Mouse (Mus musculus): ENCODE measurements at regions not wholly inside any gene's neighbourhood (a gene's known extent, or its start where the extent isn't known, plus 50 kb on each side); places are given as distances from the start of the nearest gene placed in this dataset.
A peak's percentile ranks its signal among the peaks of the same experiment; 100 is the strongest.

- no peak for DNase-seq
Observed at GRCm38 (mm10) chr17:79414006-79414405, 59.1 kb upstream of the Cdc42ep3 start.

- DNase-seq: no peak
Observed at GRCm38 (mm10) chr17:79417953-79418352, 63.1 kb upstream of the Cdc42ep3 start.

GRCm38 (mm10) chr17:79421618-79422017 lies 66.7 kb upstream of the Cdc42ep3 start:
- DNase-seq: no peak

- no peak for DNase-seq
Observed at GRCm38 (mm10) chr17:79439182-79439581, 84.3 kb upstream of the Cdc42ep3 start.

GRCm38 (mm10) chr17:79442507-79443115 lies 87.7 kb upstream of the Cdc42ep3 start:
- peak in 1 of 2 experiments; percentile 30 for DNase-seq

- DNase-seq: no peak
Observed at GRCm38 (mm10) chr17:79447170-79447569, 92.3 kb upstream of the Cdc42ep3 start.

GRCm38 (mm10) chr17:79451141-79451860 lies 96.4 kb upstream of the Cdc42ep3 start:
- DNase-seq: peak; percentile 29 to 81

- no peak for DNase-seq
Observed at GRCm38 (mm10) chr17:79453825-79454224, 98.9 kb upstream of the Cdc42ep3 start.

GRCm38 (mm10) chr17:79454526-79454925 lies 99.6 kb upstream of the Cdc42ep3 start:
- no peak for DNase-seq

- no peak for DNase-seq
Observed at GRCm38 (mm10) chr17:79455229-79455628, 100.3 kb upstream of the Cdc42ep3 start.

- no peak for DNase-seq
Observed at GRCm38 (mm10) chr17:79457636-79458035, 102.7 kb upstream of the Cdc42ep3 start.

GRCm38 (mm10) chr17:79461681-79462091 lies 106.8 kb upstream of the Cdc42ep3 start:
- no peak for DNase-seq

GRCm38 (mm10) chr17:79463074-79463694 lies 108.3 kb upstream of the Cdc42ep3 start:
- DNase-seq: no peak

- DNase-seq: no peak
Observed at GRCm38 (mm10) chr17:79465666-79466065, 110.8 kb upstream of the Cdc42ep3 start.

GRCm38 (mm10) chr17:79471639-79472038 lies 116.7 kb upstream of the Cdc42ep3 start:
- DNase-seq: no peak

GRCm38 (mm10) chr17:79472106-79472995 lies 117.5 kb upstream of the Cdc42ep3 start:
- peak; percentile 43 to 60 for DNase-seq

- DNase-seq: no peak
Observed at GRCm38 (mm10) chr17:79476671-79477070, 121.8 kb upstream of the Cdc42ep3 start.

- DNase-seq: no peak
Observed at GRCm38 (mm10) chr17:79481112-79481738, 126.3 kb upstream of the Cdc42ep3 start.

GRCm38 (mm10) chr17:79481936-79482335 lies 127.0 kb upstream of the Cdc42ep3 start:
- DNase-seq: peak; percentile 30 to 35

GRCm38 (mm10) chr17:79485239-79485638 lies 126.4 kb upstream of the Rmdn2 start:
- DNase-seq: no peak

- DNase-seq: no peak
Observed at GRCm38 (mm10) chr17:79489306-79489705, 122.4 kb upstream of the Rmdn2 start.

GRCm38 (mm10) chr17:79497629-79498028 lies 114.0 kb upstream of the Rmdn2 start:
- no peak for DNase-seq

- DNase-seq: no peak
Observed at GRCm38 (mm10) chr17:79498321-79498720, 113.3 kb upstream of the Rmdn2 start.
